Mouse (Mus musculus): Measurements from ENCODE around the gene 5031439G07Rik.
"Not testable (repeated sequence)": the region's sequence is repeated elsewhere in the genome, so short reads cannot be mapped to it uniquely, and the experiment has no call there.

The 5031439G07Rik gene

GRCm38 (mm10) chr15:84957851-84958250 is 30.5 kb downstream of the 5031439G07Rik start:
- DNase-seq (ENCODE audit: low spot score in 2 of 2), result no peak

DNA sequence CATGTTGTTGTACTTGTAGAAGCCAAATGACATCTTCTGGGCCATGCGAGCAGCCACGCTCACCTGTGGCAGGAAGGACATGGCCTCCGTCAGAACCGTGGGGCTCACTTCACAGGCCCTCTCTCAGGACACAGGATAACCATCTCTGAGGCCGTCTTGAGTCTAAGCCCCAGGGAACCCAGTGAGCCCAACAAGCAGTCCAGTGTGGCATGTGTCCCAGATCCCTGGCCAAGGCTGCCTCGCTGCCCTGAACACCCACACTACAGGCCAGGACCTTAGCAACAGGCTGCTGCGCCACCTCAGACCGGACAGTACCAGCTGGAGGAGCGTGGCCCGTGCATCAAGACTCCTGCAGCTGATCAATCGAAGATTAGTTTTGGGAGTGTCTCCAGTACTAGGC is 35.1 kb downstream of the 5031439G07Rik start:
- DNase-seq (ENCODE audit: low spot score in 2 of 2), result no peak

DNA sequence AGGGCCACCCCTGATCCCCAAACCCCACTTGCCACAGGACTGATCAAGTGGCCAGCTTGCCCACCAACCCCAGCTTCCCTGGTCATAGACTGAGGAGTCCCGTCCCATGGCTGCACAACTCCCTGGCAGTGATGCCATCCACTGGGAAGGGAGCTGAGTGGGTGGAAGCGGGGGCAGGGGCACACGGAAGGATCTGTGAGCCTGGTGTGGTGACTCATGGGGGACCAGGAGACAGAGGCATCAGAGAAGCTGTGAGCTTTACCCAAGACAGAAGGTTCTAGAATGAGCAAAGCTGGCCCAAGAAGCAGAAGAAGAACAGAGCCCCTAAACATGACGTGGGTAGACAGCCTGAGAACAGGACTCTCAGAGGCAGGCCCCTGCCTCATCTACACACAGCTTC is 38.3 kb downstream of the 5031439G07Rik start:
- DNase-seq (ENCODE audit: low spot score in 2 of 2), result no peak

- DNase-seq (ENCODE audit: low spot score in 2 of 2), result no peak
These were observed 39.4 kb downstream of the 5031439G07Rik start for GRCm38 (mm10) chr15:84948990-84949389.

DNA sequence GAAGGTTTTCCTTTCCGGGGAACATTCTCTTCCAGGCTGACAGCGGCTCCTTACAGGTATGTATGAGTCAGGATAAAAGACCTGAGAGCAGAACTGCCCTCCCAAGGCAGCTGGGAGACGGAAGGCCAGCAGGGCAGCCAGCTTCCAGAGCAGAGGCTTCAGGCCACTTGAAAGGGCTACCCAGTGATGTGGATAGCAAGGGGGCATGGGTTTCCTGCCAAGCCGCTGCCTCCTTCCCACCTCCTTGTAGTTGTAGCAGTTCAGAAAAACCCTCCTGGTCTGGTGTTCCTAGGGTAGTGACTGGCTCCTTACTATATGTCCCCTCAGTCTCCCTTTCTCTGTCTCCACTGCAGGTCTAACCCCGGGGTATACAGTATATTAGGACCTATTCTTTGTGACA is 44.0 kb downstream of the 5031439G07Rik start:
- DNase-seq (ENCODE audit: low spot score in 2 of 2), result no peak

DNA sequence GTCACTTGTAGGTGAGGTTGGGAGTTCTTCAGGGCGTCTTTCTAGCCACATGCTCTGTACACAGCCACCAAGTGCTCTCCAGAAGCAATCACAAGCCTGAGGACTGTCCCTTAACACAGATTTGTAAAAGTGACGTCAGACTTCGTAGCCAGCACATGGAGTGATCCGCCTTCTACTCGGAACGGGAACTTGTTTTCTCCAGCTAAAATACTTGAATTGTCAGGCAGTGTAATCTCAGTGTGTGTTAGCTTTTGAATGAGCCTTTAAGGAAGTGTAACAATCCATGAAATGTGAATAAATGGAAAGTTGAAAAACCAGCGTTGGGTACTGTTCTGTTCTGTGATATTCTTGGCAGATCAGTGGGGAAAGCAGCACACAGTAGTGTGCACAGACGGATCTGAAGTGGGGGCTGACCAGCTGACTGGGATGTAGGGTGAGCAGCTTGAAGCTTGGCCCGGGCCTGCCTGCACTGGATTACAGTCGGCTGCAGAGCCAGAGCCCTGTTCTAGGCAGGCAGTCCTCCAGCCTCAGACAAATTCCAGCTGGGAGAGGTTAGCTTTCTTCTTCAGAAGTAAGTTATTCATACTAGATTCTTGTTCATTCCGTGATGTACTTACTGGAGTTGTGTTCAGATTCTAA is 45.6 kb downstream of the 5031439G07Rik start:
- no peak for DNase-seq (ENCODE audit: low spot score in 2 of 2)

DNA sequence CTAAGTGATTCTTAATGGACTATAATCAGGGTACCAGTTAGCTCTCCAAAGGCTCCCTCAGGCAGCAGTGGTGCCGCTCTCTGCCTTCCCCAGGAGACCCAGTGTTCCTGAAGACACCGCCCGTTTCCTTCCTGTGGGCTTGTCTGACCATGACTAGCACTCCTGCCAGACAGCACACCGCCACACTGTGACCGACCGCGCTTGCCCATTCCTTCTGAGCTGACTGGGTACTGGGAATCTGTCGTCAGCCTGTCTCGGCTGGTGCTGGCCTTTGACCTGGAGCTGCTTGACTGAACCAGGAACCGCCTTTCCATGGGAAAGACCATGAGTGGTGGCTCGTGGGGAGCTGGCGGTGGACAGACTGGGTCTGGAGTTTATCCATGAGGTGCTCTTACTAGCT is 48.2 kb downstream of the 5031439G07Rik start:
- no peak for DNase-seq (ENCODE audit: low spot score in 2 of 2)

DNA sequence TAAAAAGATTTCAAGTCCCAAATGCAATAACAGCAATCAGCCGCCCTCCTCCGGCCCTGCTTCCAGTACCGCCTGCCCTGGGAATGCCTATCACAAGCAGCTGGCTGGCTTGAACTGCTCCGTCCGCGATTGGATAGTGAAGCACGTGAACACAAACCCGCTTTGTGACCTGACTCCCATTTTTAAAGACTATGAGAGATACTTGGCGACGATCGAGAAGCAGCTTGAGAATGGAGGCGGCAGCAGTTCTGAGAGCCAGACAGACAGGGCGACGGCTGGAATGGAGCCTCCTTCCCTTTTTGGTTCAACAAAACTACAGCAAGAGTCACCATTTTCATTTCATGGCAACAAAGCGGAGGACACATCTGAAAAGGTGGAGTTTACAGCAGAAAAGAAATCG is 53.5 kb downstream of the 5031439G07Rik start:
- no peak for DNase-seq (ENCODE audit: low spot score in 2 of 2)

DNA sequence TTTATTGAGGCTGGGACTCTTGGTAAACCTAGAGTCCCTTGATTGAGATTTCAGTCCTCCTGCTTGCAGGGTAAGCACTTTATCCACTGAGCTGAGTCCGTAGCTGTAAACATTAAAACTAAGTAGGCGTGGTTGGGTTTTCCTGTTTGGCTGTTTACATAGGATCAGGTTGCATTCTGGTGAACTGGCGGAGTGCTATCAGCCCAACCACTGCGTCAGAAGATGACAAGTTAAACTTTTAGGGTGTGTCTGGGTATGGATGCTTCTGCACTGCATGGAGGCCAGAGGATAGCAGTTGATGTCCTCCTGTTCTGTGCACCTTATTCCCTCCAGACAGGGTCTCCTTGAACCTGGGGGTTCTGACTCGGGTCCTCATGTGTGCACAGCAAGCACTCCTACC is 56.0 kb downstream of the 5031439G07Rik start:
- DNase-seq (ENCODE audit: low spot score in 2 of 2), result no peak

DNA sequence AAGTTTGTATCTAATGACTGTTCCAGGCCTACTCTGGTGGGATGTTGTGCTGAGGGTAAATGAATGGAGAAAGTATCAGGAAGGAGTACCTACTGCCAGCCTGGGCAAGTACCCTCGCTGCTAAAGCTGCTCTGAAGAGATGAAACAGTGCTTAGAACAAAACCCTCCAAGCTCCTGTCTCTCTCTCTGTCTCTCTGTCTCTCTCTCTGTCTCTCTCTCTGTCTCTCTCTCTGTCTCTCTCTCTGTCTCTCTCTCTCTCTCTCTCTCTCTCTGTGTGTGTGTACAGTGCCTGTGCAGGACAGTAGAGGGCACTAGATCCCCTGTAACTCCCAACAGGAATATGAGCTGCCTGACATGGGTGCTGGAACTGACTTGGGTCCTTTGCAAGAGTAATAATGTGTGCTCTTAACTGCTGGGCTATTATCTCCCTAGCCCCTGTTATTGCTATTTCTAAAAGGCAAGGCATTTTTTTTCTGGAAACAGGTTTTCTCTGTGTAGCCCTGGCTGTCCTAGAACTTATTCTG is 62.8 kb downstream of the 5031439G07Rik start:
- DNase-seq (ENCODE audit: low spot score in 2 of 2), result no peak

DNA sequence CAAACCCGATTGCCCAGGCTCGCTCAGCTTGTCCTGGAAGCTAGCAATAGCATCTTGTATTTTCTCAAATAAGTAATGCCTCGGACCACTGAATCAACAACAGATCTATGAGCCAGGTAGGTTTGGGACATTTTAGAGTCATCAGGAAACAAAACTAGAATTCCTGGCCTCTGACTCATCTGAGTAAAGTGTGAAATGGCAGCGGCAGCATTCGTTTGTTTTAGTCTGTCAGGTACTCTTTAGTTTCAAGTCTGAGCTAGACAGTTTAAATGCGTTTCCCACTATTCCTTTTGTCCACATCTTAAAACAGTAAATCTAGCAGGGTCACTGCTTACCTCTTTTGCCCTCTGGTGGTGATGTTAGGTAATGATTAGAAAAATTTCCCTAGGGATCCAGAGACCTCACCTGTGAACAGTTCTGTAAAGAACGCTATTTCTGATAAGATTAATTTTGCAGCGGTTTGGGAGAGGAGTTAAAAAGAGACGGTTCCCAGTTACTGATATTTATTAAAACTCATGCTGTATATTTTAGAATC is 63.5 kb downstream of the 5031439G07Rik start:
- DNase-seq (ENCODE audit: low spot score in 2 of 2), result no peak

DNA sequence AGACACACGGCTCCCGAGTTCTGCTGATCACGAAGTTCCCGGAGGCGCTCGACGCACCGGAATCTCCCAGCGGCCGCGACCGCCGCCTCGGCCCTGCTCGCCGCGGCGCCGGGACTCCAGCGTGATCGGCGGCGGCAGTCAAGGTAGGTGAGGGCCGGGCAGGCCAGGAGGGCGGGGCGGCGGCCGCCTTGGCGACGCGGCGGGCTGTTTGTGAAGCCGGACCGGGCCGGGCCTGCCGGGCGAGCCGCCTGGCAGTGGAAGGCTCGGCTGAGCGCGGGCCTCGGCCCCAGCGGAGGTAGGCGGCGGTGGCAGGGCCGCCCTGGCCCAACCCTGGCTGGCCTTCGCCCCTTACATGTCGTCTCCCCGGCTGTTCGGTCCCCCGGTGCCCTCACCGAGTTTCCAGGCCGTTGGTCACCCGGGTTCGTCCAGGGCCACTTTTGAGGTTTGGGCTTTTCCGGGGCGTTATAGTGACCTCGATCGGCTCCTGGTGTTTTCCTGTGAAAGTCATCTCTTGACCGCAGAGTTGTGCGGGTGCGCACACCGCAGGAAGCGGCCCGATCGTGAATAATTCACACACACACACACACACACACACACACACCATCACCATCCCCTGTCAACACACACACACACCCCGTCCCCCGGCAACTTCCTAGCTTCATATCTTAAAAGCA is 64.7 kb downstream of the 5031439G07Rik start:
- no peak for DNase-seq (ENCODE audit: low spot score in 2 of 2)

- DNase-seq (ENCODE audit: low spot score in 2 of 2), result peak; percentile 100
These were observed 65.4 kb downstream of the 5031439G07Rik start, which contains the start of gene Nup50 for GRCm38 (mm10) chr15:84922884-84923507. Nup50 (plus strand) TSS chr15:84923411.

- no peak for DNase-seq (ENCODE audit: low spot score in 2 of 2)
These were observed 68.4 kb downstream of the 5031439G07Rik start, which contains the start of gene Gm29666 for GRCm38 (mm10) chr15:84919938-84920337. Gm29666 (minus strand) TSS chr15:84920038.

DNA sequence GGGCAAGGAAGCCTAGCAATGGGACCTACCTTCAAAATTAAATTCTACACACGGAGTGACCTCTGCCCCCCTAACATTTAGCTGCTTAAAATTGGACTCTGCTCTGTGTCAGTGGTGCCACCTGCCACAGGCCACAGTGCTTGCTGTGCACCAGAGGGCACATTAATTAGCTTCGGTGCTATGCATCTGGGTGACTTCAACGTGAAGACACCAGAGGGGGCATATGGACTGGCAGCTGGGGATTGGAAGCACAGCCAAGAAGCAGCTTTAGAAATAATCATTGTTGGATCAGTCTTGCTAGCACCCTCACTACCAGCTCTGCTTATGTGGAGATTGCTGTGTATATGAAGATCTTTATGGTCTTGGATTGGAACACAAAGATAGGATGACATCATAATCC is 75.2 kb downstream of the 5031439G07Rik start:
- no peak for DNase-seq (ENCODE audit: low spot score in 2 of 2)

DNA sequence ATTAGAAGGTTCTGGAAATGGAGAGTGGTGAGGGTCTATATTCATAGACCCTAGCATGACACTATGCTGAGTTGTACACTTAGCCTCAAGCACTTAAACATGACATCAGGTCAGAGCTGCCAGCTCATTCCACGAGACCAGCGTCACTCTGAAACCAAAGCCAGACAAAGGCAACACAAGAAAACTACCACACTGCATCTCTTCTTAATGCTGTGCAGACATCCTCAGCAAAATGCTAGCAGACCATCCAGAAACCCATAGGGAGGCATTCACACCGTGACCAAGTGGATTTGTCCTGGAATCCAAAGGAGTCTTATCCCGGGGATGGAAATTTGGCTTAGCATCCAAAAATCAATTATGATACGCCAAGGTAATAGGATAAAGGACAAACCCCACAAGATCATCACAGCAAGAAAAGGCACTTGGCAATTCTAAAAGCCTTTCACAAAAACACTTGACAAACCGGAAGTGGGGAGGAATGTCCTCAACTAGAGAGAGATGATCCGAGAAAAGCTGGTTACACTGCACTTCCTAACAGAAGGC is 84.4 kb downstream of the 5031439G07Rik start:
- DNase-seq (ENCODE audit: low spot score in 2 of 2), result no peak

DNA sequence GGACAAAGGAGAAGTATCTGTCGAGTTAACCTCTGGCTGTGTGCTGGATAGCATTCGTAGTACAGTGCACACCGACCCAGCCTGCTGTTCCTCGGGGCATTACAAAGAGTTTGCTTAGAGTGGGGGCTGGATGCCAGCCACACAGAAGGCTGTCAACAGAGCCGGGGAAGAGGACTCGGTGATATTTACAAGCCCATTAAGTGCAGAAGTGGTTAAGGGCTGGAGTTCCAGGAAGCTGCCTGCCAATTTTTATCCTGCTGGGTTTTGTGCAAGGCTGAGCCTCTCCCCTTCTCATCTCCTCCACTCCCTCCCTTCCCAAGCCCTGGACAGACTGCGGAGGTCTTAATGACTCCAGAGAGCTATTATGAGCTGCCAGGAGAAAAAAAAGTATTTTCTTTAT is 90.3 kb downstream of the 5031439G07Rik start:
- DNase-seq (ENCODE audit: low spot score in 2 of 2), result no peak

GRCm38 (mm10) chr15:84896664-84897063 is 91.7 kb downstream of the 5031439G07Rik start:
- DNase-seq (ENCODE audit: low spot score in 2 of 2), result no peak

DNA sequence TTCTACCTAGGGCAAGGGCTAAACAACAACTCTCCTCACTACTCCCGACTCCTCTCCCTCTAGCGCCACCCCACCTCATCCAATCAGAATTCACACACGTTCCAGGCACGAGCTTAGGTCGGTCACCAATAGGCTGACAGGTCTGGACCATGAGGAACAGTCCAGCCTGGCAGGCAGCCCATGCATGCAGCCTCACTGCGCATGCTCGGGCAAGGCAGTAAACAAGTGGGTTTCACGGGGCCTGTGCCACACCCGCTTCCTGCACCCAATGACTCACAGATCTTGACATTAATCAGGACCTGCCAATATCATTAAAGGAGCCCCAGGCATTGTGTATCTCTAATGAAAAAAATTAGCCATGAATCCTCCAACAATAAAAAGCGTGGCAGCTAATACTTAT is 92.1 kb downstream of the 5031439G07Rik start:
- DNase-seq (ENCODE audit: low spot score in 2 of 2), result not testable (repeated sequence)
